Mouse (Mus musculus) kidney, adult 18-20 months (tissue): ENCODE data around the gene Rac1.
A peak's percentile ranks its signal among the peaks of the same experiment; 100 is the strongest.
"Not testable (repeated sequence)": the region's sequence is repeated elsewhere in the genome, so short reads cannot be mapped to it uniquely, and the experiment has no call there.

Experiments
- DNase-seq: peaks from one replicate; pipeline ENCODE4 v3.0.0; 2021

Rac1 gene

GRCm38 (mm10) chr5:143527486-143528307, at the start of gene Rac1:
TSS of gene Rac1 (minus strand) at chr5:143528036.
- DNase-seq: peak; percentile 96

GRCm38 (mm10) chr5:143574261-143575178, 46.7 kb upstream of the Rac1 start:
- DNase-seq: no peak

GRCm38 (mm10) chr5:143573067-143573466, 45.2 kb upstream of the Rac1 start:
- DNase-seq: no peak

- peak; percentile 63 for DNase-seq
Measured at GRCm38 (mm10) chr5:143572195-143572594, 44.4 kb upstream of the Rac1 start.

GRCm38 (mm10) chr5:143567860-143568259, 40.0 kb upstream of the Rac1 start:
- peak; percentile 87 for DNase-seq

GRCm38 (mm10) chr5:143567258-143567670, 39.4 kb upstream of the Rac1 start:
- no peak for DNase-seq

- DNase-seq: not testable (repeated sequence)
Measured at GRCm38 (mm10) chr5:143566804-143567203, 39.0 kb upstream of the Rac1 start.

- DNase-seq: no peak
Measured at GRCm38 (mm10) chr5:143561544-143562185, 33.8 kb upstream of the Rac1 start.

GRCm38 (mm10) chr5:143561009-143561408, 33.2 kb upstream of the Rac1 start:
- DNase-seq: no peak

- no peak for DNase-seq
Measured at GRCm38 (mm10) chr5:143558731-143559130, 30.9 kb upstream of the Rac1 start.

GRCm38 (mm10) chr5:143555233-143555632, 27.4 kb upstream of the Rac1 start:
- DNase-seq: no peak

- no peak for DNase-seq
Measured at GRCm38 (mm10) chr5:143552911-143553310, 25.1 kb upstream of the Rac1 start.

- DNase-seq: not testable (repeated sequence)
Measured at GRCm38 (mm10) chr5:143548922-143549321, 21.1 kb upstream of the Rac1 start.

- peak; percentile 97 for DNase-seq
Measured at GRCm38 (mm10) chr5:143548401-143548846, 20.6 kb upstream of the Rac1 start.

GRCm38 (mm10) chr5:143547866-143548265, 20.0 kb upstream of the Rac1 start:
- no peak for DNase-seq

GRCm38 (mm10) chr5:143547384-143547783, 19.5 kb upstream of the Rac1 start:
- peak; percentile 87 for DNase-seq

- DNase-seq: no peak
Measured at GRCm38 (mm10) chr5:143539111-143539510, 11.3 kb upstream of the Rac1 start.

- DNase-seq: no peak
Measured at GRCm38 (mm10) chr5:143537022-143537421, 9.2 kb upstream of the Rac1 start.

- no peak for DNase-seq
Measured at GRCm38 (mm10) chr5:143534922-143535321, 7.1 kb upstream of the Rac1 start.

- no peak for DNase-seq
Measured at GRCm38 (mm10) chr5:143530715-143531114, 2.9 kb upstream of the Rac1 start.

GRCm38 (mm10) chr5:143528308-143528683, 460 bp upstream of the Rac1 start:
- no peak for DNase-seq

- peak; percentile 56 for DNase-seq
Measured at GRCm38 (mm10) chr5:143526698-143527331, 1.0 kb downstream of the Rac1 start.
